Mouse (Mus musculus) adrenal gland, postnatal 14 days (tissue): ENCODE measurements around the gene Swi5. TPM values are rescaled to one million over a fixed set of nuclear protein-coding genes. Genes with fewer than 3 reads are reported as not detected.

Experiments used
- DNase-seq: peaks from one replicate; pipeline ENCODE4 v3.0.0; 2021; ENCODE audit warnings: mixed read lengths
- total RNA-seq: library from RNA; stranded (reverse); gene quantifications from 2 replicates; pipeline ENCODE4 v1.2.3, GENCODE M21; 2021

Gene Swi5
- total RNA-seq, 1 experiment from 2014 or later = 251 TPM

GRCm38 (mm10) chr2:32260635-32261034 lies 27.2 kb downstream of the Swi5 start:
- DNase-seq = peak; percentile 59

- peak; percentile 95 for DNase-seq
Observed at GRCm38 (mm10) chr2:32259657-32260417, 28.0 kb downstream of the Swi5 start, which contains the start of gene Uck1. Gene Uck1 (minus strand): TSS chr2:32260159.

- DNase-seq = peak; percentile 57
Observed at GRCm38 (mm10) chr2:32258887-32259533, 28.9 kb downstream of the Swi5 start.

GRCm38 (mm10) chr2:32256273-32256672 lies 31.6 kb downstream of the Swi5 start:
- DNase-seq = peak; percentile 43

GRCm38 (mm10) chr2:32254563-32254962 lies 33.3 kb downstream of the Swi5 start:
- peak; percentile 58 for DNase-seq

GRCm38 (mm10) chr2:32253352-32253751 lies 34.5 kb downstream of the Swi5 start:
- DNase-seq = no peak

- DNase-seq = no peak
Observed at GRCm38 (mm10) chr2:32252658-32253057, 35.2 kb downstream of the Swi5 start.

- peak; percentile 66 for DNase-seq
Observed at GRCm38 (mm10) chr2:32251791-32252527, 35.9 kb downstream of the Swi5 start.

- peak; percentile 78 for DNase-seq
Observed at GRCm38 (mm10) chr2:32248377-32249361, 39.2 kb downstream of the Swi5 start.

GRCm38 (mm10) chr2:32246741-32247140 lies 41.1 kb downstream of the Swi5 start:
- peak; percentile 60 for DNase-seq

GRCm38 (mm10) chr2:32242986-32243385 lies 44.9 kb downstream of the Swi5 start:
- no peak for DNase-seq

- DNase-seq = no peak
Observed at GRCm38 (mm10) chr2:32240591-32240990, 47.3 kb downstream of the Swi5 start.

- no peak for DNase-seq
Observed at GRCm38 (mm10) chr2:32238708-32239435, 49.0 kb downstream of the Swi5 start.

GRCm38 (mm10) chr2:32237571-32237970 lies 50.3 kb downstream of the Swi5 start:
- DNase-seq = no peak

- DNase-seq = peak; percentile 80
Observed at GRCm38 (mm10) chr2:32236760-32237487, 51.0 kb downstream of the Swi5 start.

GRCm38 (mm10) chr2:32235886-32236759 lies 51.8 kb downstream of the Swi5 start, which contains the start of gene Pomt1:
Gene Pomt1 (plus strand): TSS chr2:32236590.
- DNase-seq = peak; percentile 94

GRCm38 (mm10) chr2:32235433-32235832 lies 52.4 kb downstream of the Swi5 start:
- no peak for DNase-seq
